Mouse (Mus musculus): ENCODE data around the gene Arl4d. TPM values are rescaled to one million over a fixed set of nuclear protein-coding genes. Genes with fewer than 3 reads are reported as not detected.
A peak's percentile ranks its signal among the peaks of the same experiment; 100 is the strongest.

Arl4d gene
- polyA plus RNA-seq, 1 experiment from 2014 or later, result 10.0 TPM

DNA sequence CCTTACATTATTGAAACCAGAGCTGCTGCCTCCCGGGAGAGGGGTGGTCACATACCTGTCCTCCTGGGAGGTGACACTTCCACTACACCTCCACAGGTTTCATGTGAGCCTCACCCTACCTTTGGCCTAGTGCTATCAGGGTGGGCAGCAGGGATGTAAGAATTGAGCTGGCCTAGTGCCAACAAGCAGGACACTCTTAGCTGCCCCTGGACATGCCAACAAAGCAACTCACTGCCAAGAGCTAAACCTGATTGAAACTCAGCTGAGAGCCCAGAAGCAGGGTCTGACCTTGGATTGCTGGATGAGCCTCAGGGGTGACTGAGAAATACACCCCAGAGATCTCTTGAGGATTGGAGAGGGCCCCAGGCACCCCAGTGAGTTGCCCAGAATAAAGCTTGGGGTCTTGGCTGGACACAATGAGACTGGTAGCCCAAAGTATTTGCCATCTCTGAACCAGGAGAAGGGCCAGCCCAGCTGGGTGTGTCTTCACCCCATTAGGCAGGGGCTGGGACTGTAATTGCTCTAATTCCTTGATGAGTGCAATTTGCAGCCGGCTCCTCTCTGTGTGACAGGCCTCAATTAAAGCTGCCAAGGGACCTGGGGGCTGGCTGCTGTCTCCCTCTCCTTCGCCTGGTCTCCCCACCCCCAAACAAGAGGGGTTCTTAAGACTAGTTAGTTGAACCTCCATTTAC lies 15.4 kb downstream of the Arl4d start:
- Histone ChIP-seq H3K36me3 (ENCODE audit: control insufficient read depth, insufficient read depth, low read length) (no peaks in the 10 kb centered on the region), H3K4me2 (replicated peaks; ENCODE audit: low read depth) (no peak overlapping the region), H3K4me3 (ENCODE audit: low read depth, low read length) (no peak overlapping the region), H3K27me3 (ENCODE audit: control insufficient read depth, insufficient read depth, low read length) (no peaks in the 10 kb centered on the region), H3K9me3 (ENCODE audit: control insufficient read depth, low read length) (no peaks in the 10 kb centered on the region), H3K27ac (replicated peaks) (peak overlapping the region; percentile 8; the same call in 1 of the 2 replicates), H3K4me1 (replicated peaks; ENCODE audit: control insufficient read depth, insufficient read depth) (no peaks in the 10 kb centered on the region), H3K9ac (ENCODE audit: low read length) (no peak overlapping the region)
- ATAC-seq (ENCODE audit: low FRiP score, low TSS enrichment), result no peak
- WGBS, result 53% methylated on average over 3 of the region's 3 CpGs
- DNase-seq (ENCODE audit: low spot score), result no peak
- TF ChIP-seq CTCF (IDR thresholded peaks at IDR 0.05; ENCODE audit: low read depth), result no peak
- no peak for TF ChIP-seq EP300 (optimal IDR thresholded peaks at IDR 0.05)

DNA sequence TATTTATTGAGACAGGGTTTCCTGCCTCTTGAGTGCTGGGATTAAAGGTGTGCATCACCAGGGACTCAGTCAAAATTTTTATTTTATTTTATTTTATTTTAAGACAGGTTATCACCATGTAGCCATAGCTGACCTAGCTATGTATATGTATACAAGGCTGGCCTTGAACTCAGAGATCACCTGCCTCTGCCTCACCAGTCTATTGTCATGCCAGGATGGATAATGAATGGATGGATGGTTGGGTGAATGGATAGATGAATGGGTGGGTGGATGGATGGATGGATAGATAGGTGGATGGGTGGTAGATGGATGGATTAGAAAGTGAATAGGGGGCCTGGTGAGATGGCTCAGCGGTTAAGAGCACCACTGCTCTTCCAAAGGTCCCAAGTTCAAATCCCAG lies 16.6 kb downstream of the Arl4d start:
- 91% methylated on average over 1 of the region's 1 CpGs for WGBS
- no peak for ATAC-seq (ENCODE audit: low FRiP score, low TSS enrichment)
- DNase-seq (ENCODE audit: low spot score), result no peak
- Histone ChIP-seq H3K36me3 (ENCODE audit: control insufficient read depth, insufficient read depth, low read length) (no peaks in the 10 kb centered on the region), H3K4me1 (replicated peaks; ENCODE audit: control insufficient read depth, insufficient read depth) (no peaks in the 10 kb centered on the region), H3K4me3 (ENCODE audit: low read depth, low read length) (no peak overlapping the region), H3K27me3 (ENCODE audit: control insufficient read depth, insufficient read depth, low read length) (no peaks in the 10 kb centered on the region), H3K27ac (replicated peaks) (no peak overlapping the region), H3K4me2 (replicated peaks; ENCODE audit: low read depth) (no peak overlapping the region), H3K9ac (ENCODE audit: low read length) (no peak overlapping the region), H3K9me3 (ENCODE audit: control insufficient read depth, low read length) (no peaks in the 10 kb centered on the region)
- TF ChIP-seq EP300 (optimal IDR thresholded peaks at IDR 0.05), result no peak
- TF ChIP-seq CTCF (IDR thresholded peaks at IDR 0.05; ENCODE audit: low read depth), result no peak

DNA sequence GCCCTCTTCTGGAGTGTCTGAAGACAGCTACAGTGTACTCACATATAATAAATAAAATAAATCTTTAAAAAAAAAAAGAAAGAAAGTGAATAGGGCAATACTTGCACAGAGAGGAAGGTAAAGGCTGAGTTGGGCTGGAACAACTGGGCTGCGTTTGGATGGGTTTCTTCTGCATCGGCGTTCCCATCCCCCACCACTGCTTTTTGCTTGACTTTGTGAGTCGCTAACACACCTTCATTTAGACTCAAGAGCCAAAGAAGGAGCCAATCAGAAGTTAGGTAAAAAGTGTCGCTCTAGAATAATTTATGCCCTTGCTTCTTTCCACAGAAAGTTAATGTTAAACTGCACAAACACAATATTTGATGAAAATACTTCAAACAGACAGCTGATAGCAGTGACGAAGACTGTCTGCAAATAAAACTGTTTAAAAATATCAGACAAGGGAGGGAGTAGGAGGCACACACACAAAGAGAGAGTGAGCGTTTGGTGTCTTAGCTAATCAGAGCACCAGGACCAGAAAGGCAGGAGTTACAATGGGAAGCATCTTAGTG lies 17.1 kb downstream of the Arl4d start:
- Histone ChIP-seq H3K4me2 (replicated peaks; ENCODE audit: low read depth) (no peak overlapping the region), H3K4me3 (ENCODE audit: low read depth, low read length) (no peak overlapping the region), H3K4me1 (replicated peaks; ENCODE audit: control insufficient read depth, insufficient read depth) (no peaks in the 10 kb centered on the region), H3K27ac (replicated peaks) (no peak overlapping the region), H3K9me3 (ENCODE audit: control insufficient read depth, low read length) (no peaks in the 10 kb centered on the region), H3K27me3 (ENCODE audit: control insufficient read depth, insufficient read depth, low read length) (no peaks in the 10 kb centered on the region), H3K36me3 (ENCODE audit: control insufficient read depth, insufficient read depth, low read length) (no peaks in the 10 kb centered on the region), H3K9ac (ENCODE audit: low read length) (no peak overlapping the region)
- 52% methylated on average over 7 of the region's 7 CpGs for WGBS
- DNase-seq (ENCODE audit: low spot score), result no peak
- ATAC-seq (ENCODE audit: low FRiP score, low TSS enrichment), result no peak
- TF ChIP-seq EP300 (optimal IDR thresholded peaks at IDR 0.05) (no peak), CTCF (IDR thresholded peaks at IDR 0.05; ENCODE audit: low read depth) (no peak)

DNA sequence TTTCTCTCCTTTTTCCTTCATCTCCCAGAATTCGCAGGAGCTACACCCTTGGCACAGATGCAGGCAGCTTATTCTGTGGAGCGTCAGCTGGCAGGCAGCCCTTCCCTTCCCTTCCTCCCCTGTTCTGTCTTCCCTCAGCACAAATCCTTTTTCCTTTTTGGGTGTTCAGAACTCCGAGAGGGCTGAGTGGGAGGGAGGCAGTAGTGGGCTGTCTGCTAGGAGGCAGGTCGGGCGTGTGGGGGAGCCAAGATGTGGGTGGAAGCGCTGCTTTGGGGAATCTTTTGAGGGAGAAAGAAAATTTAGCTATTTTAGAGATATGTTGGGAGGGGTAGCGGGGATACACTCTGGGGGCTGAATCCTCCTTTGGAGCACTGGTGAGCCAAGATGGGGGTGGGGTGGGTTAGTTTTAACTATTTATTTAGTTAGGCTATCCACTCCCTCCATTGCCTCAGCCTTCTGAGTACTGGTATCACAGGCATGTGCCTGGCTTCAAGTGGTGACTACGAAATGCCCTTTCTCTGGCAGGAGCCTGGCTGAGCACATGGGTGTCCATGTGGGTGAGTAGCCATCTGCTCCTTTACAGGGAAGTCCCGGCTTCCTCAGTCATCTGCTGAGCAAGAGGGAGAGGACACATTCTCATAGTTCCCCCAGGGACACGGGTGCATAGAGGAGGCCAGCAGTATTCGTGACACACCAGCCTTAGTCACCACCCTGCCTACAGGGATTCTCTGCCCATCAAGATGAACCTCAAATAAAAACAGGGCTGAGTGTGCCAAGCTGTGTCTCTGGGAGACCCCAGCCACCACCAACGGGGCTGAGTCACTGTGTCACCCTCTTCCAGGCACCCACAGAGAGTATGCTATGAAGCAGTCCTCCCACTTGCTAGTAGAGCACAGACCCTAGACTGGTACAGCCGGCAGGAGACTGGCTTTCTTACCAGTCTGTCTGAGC lies 22.3 kb downstream of the Arl4d start:
- H3K9me3 ChIP-seq (ENCODE audit: control insufficient read depth, low read length), result no peaks in the 10 kb centered on the region
- ATAC-seq (ENCODE audit: low FRiP score, low TSS enrichment) (peak; percentile 88), DNase-seq (ENCODE audit: low spot score) (peak; percentile 63)
- H3K4me1 ChIP-seq (replicated peaks; ENCODE audit: control insufficient read depth, insufficient read depth), result 0 out of 2 replicates have a peak, but pooled peaks cover 6% of the 10 kb centered on the region
- peak overlapping the region; percentile 35 for H3K9ac ChIP-seq (ENCODE audit: low read length)
- 27% methylated on average over 13 of the region's 13 CpGs for WGBS
- peak; percentile 46 for TF ChIP-seq CTCF (IDR thresholded peaks at IDR 0.05; ENCODE audit: low read depth)
- TF ChIP-seq EP300 (optimal IDR thresholded peaks at IDR 0.05), result peak; percentile 26
- H3K36me3 ChIP-seq (ENCODE audit: control insufficient read depth, insufficient read depth, low read length), result no peaks in the 10 kb centered on the region
- no peaks in the 10 kb centered on the region for H3K27me3 ChIP-seq (ENCODE audit: control insufficient read depth, insufficient read depth, low read length)
- no peak overlapping the region for H3K4me3 ChIP-seq (ENCODE audit: low read depth, low read length)
- peak overlapping the region; percentile 91 for H3K27ac ChIP-seq (replicated peaks)
- H3K4me2 ChIP-seq (replicated peaks; ENCODE audit: low read depth), result no peak overlapping the region

DNA sequence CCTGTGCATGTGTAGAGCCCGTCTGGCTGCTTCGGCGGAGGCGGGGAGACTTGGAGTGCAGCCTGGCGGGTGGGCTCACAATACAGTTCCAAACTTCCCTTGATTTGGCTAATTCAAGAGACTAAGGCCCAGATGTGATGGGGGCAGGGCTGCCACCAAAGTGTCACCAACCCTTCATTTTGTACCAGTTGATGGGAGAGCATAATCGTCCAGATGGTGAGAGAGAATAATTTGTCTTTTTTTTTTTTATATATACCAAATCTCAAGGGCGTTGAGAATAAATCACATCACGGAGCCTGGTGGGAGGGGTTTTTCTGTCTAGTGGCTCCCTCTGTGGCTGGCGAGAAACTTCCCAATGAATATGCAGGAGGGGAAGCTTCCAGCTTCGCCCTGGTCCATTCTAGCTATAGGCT lies 24.4 kb downstream of the Arl4d start:
- Histone ChIP-seq H3K9me3 (ENCODE audit: control insufficient read depth, low read length) (no peaks in the 10 kb centered on the region), H3K9ac (ENCODE audit: low read length) (no peak overlapping the region), H3K4me1 (replicated peaks; ENCODE audit: control insufficient read depth, insufficient read depth) (0 out of 2 replicates have a peak, but pooled peaks cover 6% of the 10 kb centered on the region), H3K27me3 (ENCODE audit: control insufficient read depth, insufficient read depth, low read length) (no peaks in the 10 kb centered on the region), H3K27ac (replicated peaks) (no peak overlapping the region), H3K4me2 (replicated peaks; ENCODE audit: low read depth) (no peak overlapping the region), H3K4me3 (ENCODE audit: low read depth, low read length) (no peak overlapping the region), H3K36me3 (ENCODE audit: control insufficient read depth, insufficient read depth, low read length) (no peaks in the 10 kb centered on the region)
- no peak for DNase-seq (ENCODE audit: low spot score)
- TF ChIP-seq EP300 (optimal IDR thresholded peaks at IDR 0.05) (no peak), CTCF (IDR thresholded peaks at IDR 0.05; ENCODE audit: low read depth) (no peak)
- 67% methylated on average over 10 of the region's 10 CpGs for WGBS
- no peak for ATAC-seq (ENCODE audit: low FRiP score, low TSS enrichment)

Measured in stomach, postnatal 0 days (tissue).